Mouse (Mus musculus): Measurements from ENCODE around the gene Gnai2.
A peak's percentile ranks its signal among the peaks of the same experiment; 100 is the strongest.
"Not testable (repeated sequence)": the region's sequence is repeated elsewhere in the genome, so short reads cannot be mapped to it uniquely, and the experiment has no call there.

Gene Gnai2

GRCm38 (mm10) chr9:107567702-107568319 lies 67.4 kb downstream of the Gnai2 start, which contains the start of gene Hyal2:
Hyal2 (plus strand) TSS chr9:107567945.
- peak; percentile 63 for DNase-seq

- DNase-seq: peak; percentile 60
Observed at GRCm38 (mm10) chr9:107566855-107567254, 68.3 kb downstream of the Gnai2 start.

DNA sequence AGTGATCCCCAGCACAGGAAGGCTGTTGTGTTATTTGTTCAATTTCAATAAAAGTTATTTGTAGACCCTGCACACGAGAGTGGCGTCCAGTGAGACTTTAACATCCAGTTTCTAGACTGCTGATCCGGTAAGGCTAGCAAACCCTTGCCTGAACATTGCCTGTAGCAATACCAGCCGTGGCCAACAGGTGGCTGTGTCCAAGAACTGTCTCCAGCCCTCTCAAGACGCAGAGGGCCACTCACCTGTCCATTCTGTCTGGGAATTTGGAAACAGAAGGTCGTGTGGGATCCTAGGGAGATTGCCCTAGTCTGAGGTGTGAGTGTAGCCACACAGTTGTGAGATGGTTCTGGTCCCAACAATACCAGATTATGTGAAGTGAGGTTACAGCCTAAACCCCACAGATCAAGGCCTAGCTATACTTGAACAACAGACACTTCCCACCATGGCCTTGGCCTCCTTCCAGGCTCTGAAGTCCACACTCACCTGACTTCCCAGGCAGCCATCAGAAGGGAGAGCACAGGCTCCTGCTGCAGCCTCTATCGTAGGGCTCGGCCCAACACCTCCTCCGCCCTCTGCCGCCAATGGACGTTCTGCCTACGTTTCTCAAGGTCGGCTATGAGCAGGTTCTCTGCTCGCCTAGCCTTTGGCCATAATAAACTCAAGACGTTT lies 69.0 kb downstream of the Gnai2 start:
- DNase-seq: peak; percentile 95

DNA sequence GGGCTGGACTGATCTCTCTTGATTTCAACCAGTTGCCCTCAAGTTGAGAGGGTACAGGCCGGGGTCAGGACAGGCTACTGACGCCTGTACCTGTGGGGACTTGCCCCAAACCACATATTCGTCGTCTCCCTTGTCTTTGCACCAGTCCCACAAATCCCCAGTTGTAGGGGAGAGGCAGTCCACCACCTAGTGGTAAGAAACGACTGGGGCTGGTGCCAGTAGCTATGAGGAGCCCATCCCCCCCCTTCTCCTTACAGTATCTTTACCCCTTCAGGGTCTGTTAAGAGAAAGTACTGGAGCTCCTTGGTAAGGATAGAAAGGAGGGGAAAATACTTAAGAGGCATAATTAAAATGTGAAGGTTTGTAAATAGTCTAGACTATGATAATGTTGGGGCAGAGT lies 69.6 kb downstream of the Gnai2 start:
- DNase-seq: not testable (repeated sequence)
